In genomic region chr12:77742716-77743115, GRCm38 (mm10) we compare ENCODE assay signal across 16 mouse cellular contexts.
DNase-seq lines count a peak whose midpoint lies in the region; ATAC-seq and TF ChIP-seq lines count a peak whose summit lies in the region.
"Had no signal": no experiment of that assay in that cellular context is flagged by ENCODE, and none has a peak within 500 bp of the region (broad histone marks: within the 10 kb centered on the region; RNA-seq: fewer than 3 reads in every experiment).

No protein-coding gene starts in this region.

- DNase-seq in cerebellum, postnatal 10 days, result peak; percentile 21 to 34
- no peak for DNase-seq in cerebellum, postnatal 36 days
- peak; percentile 13 for DNase-seq in left cerebral cortex, postnatal 4 days
- no peak for DNase-seq in left cerebral cortex, adult 2 months (ENCODE audit: extremely low spot score in 1 of 2, low spot score in 2 of 2)
- DNase-seq in midbrain, postnatal 0 days (ENCODE audit: low spot score), result peak; percentile 69
- DNase-seq in T-cell, adult 2 months (ENCODE audit: low spot score), result no peak
- DNase-seq in layer of hippocampus, adult 18-20 months (ENCODE audit: low spot score in 2 of 2), result no peak
- DNase-seq: cerebellum, adult 11-12 months; gastrocnemius, postnatal 36 days; liver; lung, embryonic 14.5 days had no signal

- H3K9ac ChIP-seq in hindbrain, embryonic 16.5 days (ENCODE audit: low read depth, low read length), result no peak overlapping the region
- no peak overlapping the region for H3K9ac ChIP-seq in midbrain, postnatal 0 days (replicated peaks; ENCODE audit: low read length, poor library complexity, severe bottlenecking)
- H3K9ac ChIP-seq: heart, embryonic 15.5 days; lung, embryonic 14.5 days; neural tube, embryonic 13.5 days had no signal

- H3K9me3 ChIP-seq in hindbrain, embryonic 16.5 days (ENCODE audit: control insufficient read depth, low read length), result no peaks in the 10 kb centered on the region
- H3K9me3 ChIP-seq in midbrain, postnatal 0 days (ENCODE audit: low read length), result no peaks in the 10 kb centered on the region
- H3K9me3 ChIP-seq: heart, embryonic 15.5 days had no signal

- no peaks in the 10 kb centered on the region for H3K36me3 ChIP-seq in hindbrain, embryonic 16.5 days (ENCODE audit: control insufficient read depth, insufficient read depth, low read length)
- no peaks in the 10 kb centered on the region for H3K36me3 ChIP-seq in midbrain, postnatal 0 days (ENCODE audit: insufficient read depth, low read length)
- H3K36me3 ChIP-seq: heart, embryonic 15.5 days; neural tube, embryonic 13.5 days had no signal

- peaks cover 7% of the 10 kb centered on the region for H3K4me1 ChIP-seq in hindbrain, embryonic 16.5 days (ENCODE audit: control insufficient read depth, insufficient read depth, low read depth, low read length)
- H3K4me1 ChIP-seq in midbrain, postnatal 0 days (ENCODE audit: insufficient read depth, low read length), result no peaks in the 10 kb centered on the region
- H3K4me1 ChIP-seq: heart, embryonic 15.5 days; megakaryocyte, embryonic 14.5 days had no signal

- TF ChIP-seq CTCF in left cerebral cortex, adult 2 months (IDR thresholded peaks at IDR 0.05), result no peak
- TF ChIP-seq CTCF in midbrain, postnatal 0 days (IDR thresholded peaks at IDR 0.05), result no peak

- H3K27me3 ChIP-seq in hindbrain, embryonic 16.5 days (replicated peaks; ENCODE audit: control insufficient read depth, insufficient read depth, low read length), result no peaks in the 10 kb centered on the region
- no peaks in the 10 kb centered on the region for H3K27me3 ChIP-seq in midbrain, postnatal 0 days (ENCODE audit: insufficient read depth, low read length)
- H3K27me3 ChIP-seq: heart, embryonic 15.5 days; megakaryocyte, embryonic 14.5 days; neural tube, embryonic 13.5 days had no signal

- intact Hi-C loops in left cerebral cortex, postnatal 4 days (cut with DNase I), result no loop called here
- intact Hi-C loops in left cerebral cortex, adult 2 months (cut with DNase I), result no loop called here

- 14% methylated on average over 3 of the region's 3 CpGs for WGBS in hindbrain, embryonic 16.5 days
- 28% methylated on average over 3 of the region's 3 CpGs for WGBS in midbrain, postnatal 0 days

- ATAC-seq in hindbrain, embryonic 16.5 days, result peak; percentile 84
- ATAC-seq in midbrain, postnatal 0 days (ENCODE audit: low FRiP score), result no peak
- ATAC-seq: intestine, embryonic 16.5 days had no signal

- H3K27ac ChIP-seq in left cerebral cortex, adult 2 months, result no peak overlapping the region
- H3K27ac ChIP-seq in hindbrain, embryonic 16.5 days (ENCODE audit: low read depth, low read length), result no peak overlapping the region
- no peak overlapping the region for H3K27ac ChIP-seq in midbrain, postnatal 0 days (ENCODE audit: low read depth, low read length)
- H3K27ac ChIP-seq: heart, embryonic 15.5 days; neural tube, embryonic 13.5 days had no signal

- H3K4me2 ChIP-seq in hindbrain, embryonic 16.5 days (ENCODE audit: low read length), result no peak overlapping the region
- no peak overlapping the region for H3K4me2 ChIP-seq in midbrain, postnatal 0 days (ENCODE audit: low read depth, low read length, poor library complexity, severe bottlenecking)
- H3K4me2 ChIP-seq: heart, embryonic 15.5 days; lung, embryonic 14.5 days; neural tube, embryonic 13.5 days had no signal

- H3K4me3 ChIP-seq in left cerebral cortex, adult 2 months, result no peak overlapping the region
- no peak overlapping the region for H3K4me3 ChIP-seq in hindbrain, embryonic 16.5 days (ENCODE audit: low read length)
- H3K4me3 ChIP-seq in midbrain, postnatal 0 days (ENCODE audit: low read depth, low read length), result no peak overlapping the region
- H3K4me3 ChIP-seq: heart, embryonic 15.5 days; megakaryocyte, embryonic 14.5 days; neural tube, embryonic 13.5 days had no signal

Comparison
In these comparisons a context has a peak if more than half of its experiments do, and no peak if none do; other contexts are left out.
1. DNase-seq: peak in cerebellum, postnatal 10 days (2 of 2), left cerebral cortex, postnatal 4 days (single experiment) and midbrain, postnatal 0 days (single experiment); none in cerebellum, postnatal 36 days (0 of 2), left cerebral cortex, adult 2 months (0 of 2), T-cell, adult 2 months (single experiment) and layer of hippocampus, adult 18-20 months (0 of 2).